Mouse (Mus musculus) limb, embryonic 11.5 days (tissue): Measurements from ENCODE around the gene Men1. TPM values are rescaled to one million over a fixed set of nuclear protein-coding genes. Genes with fewer than 3 reads are reported as not detected.

Source experiments
- ATAC-seq: fragments of 200-750 bp; cut with Nextera tagmentation; 2 replicates; pipeline ENCODE4 v1.8.0; 2017; ENCODE audit warnings: low read depth; ENCODE audit not compliant: insufficient number of reproducible peaks, low FRiP score, low TSS enrichment
- DNase-seq: peaks from one replicate; pipeline ENCODE4 v3.0.0-alpha.2; 2015; ENCODE audit warnings: low spot score
- H3K27ac ChIP-seq: fragments of 300-500 bp; sonication (generic); replicated peaks from 2 replicates; pipeline ENCODE4 v1.5.1; 2014; ENCODE audit warnings: low read depth, mild to moderate bottlenecking, low read length
- H3K27me3 ChIP-seq: fragments of 300-500 bp; sonication (generic); 2 replicates; pipeline ENCODE4 v1.6.1; 2014; ENCODE audit warnings: mild to moderate bottlenecking, low read length, mixed read lengths; ENCODE audit not compliant: control insufficient read depth, insufficient read depth
- H3K36me3 ChIP-seq: fragments of 300-500 bp; sonication (generic); 2 replicates; pipeline ENCODE4 v1.6.1; 2014; ENCODE audit warnings: mild to moderate bottlenecking, low read length, moderate library complexity, mixed read lengths; ENCODE audit not compliant: control insufficient read depth, insufficient read depth
- H3K4me1 ChIP-seq: fragments of 300-500 bp; sonication (generic); 2 replicates; pipeline ENCODE4 v1.6.1; 2014; ENCODE audit warnings: low read length, mixed read lengths; ENCODE audit not compliant: control insufficient read depth, insufficient read depth
- H3K4me2 ChIP-seq: fragments of 300-500 bp; sonication (generic); 2 replicates; pipeline ENCODE4 v1.6.1; 2014; ENCODE audit warnings: low read depth, mild to moderate bottlenecking, moderate library complexity; ENCODE audit not compliant: severe bottlenecking
- H3K4me3 ChIP-seq: fragments of 300-500 bp; sonication (generic); 2 replicates; pipeline ENCODE4 v1.5.1; 2014; ENCODE audit warnings: low read depth, low read length
- H3K9ac ChIP-seq: fragments of 300-500 bp; sonication (generic); 2 replicates; pipeline ENCODE4 v1.6.1; 2014; ENCODE audit warnings: mild to moderate bottlenecking, low read length
- H3K9me3 ChIP-seq: fragments of 300-500 bp; sonication (generic); 2 replicates; pipeline ENCODE4 v1.6.1; 2016; ENCODE audit warnings: low read length; ENCODE audit not compliant: control insufficient read depth
- WGBS: fragments of 180-500 bp; shearing (Covaris S2); extraction: QIAGEN DNeasy Blood & Tissue Kit; methylation state at CpG from one replicate; pipeline ENCODE4 v1.1.7; 2014; 5-methylcytosine and 5-hydroxymethylcytosine counted together
- polyA plus RNA-seq: library from polyadenylated mRNA; unstranded; fragments of >200 nt; fragmentation: Nextera tagmentation; extraction: Ambion mirVana; gene quantifications from 2 replicates; pipeline ENCODE4 v1.2.1, GENCODE M21; 2014

Men1 gene
- polyA plus RNA-seq, 1 experiment from 2014 or later = 65.3 TPM

- Histone ChIP-seq H3K4me3 (no peak overlapping the region), H3K4me2 (no peak overlapping the region)
Observed at GRCm38 (mm10) chr19:6339890-6340504, 5.2 kb downstream of the Men1 start.

GRCm38 (mm10) chr19:6340524-6341452 is 6.0 kb downstream of the Men1 start, which contains the start of gene Map4k2:
TSS of gene Map4k2 (plus strand) at chr19:6341135.
- Histone ChIP-seq H3K4me2 (peak within 1 kb of the TSS; percentile 96), H3K27ac (no peak within 1 kb of the TSS), H3K4me1 (peaks cover 19% of the 10 kb centered on the region), H3K9me3 (no peaks in the 10 kb centered on the region), H3K36me3 (peaks cover 25% of the 10 kb centered on the region), H3K9ac (peak within 1 kb of the TSS; percentile 73), H3K4me3 (peak within 1 kb of the TSS; percentile 65), H3K27me3 (no peaks in the 10 kb centered on the region)
- 10% methylated on average over 55 of the region's 72 CpGs for WGBS
- DNase-seq (peak; percentile 83), ATAC-seq (peak; percentile 53; the same call in 1 of the 2 replicates)

More at GRCm38 (mm10) chr19:6339890-6340504, 5.2 kb downstream of the Men1 start:
- peaks cover 25% of the 10 kb centered on the region for H3K36me3 ChIP-seq
- no peak overlapping the region for H3K27ac ChIP-seq
- H3K27me3 ChIP-seq = no peaks in the 10 kb centered on the region
- H3K4me1 ChIP-seq = peaks cover 19% of the 10 kb centered on the region
- WGBS = 71% methylated on average over 15 of the region's 15 CpGs
- H3K9me3 ChIP-seq = no peaks in the 10 kb centered on the region
- H3K9ac ChIP-seq = no peak overlapping the region
- ATAC-seq = no peak
- no peak for DNase-seq

- peak overlapping the region; percentile 73 for H3K9ac ChIP-seq
- 12% methylated on average over 23 of the region's 23 CpGs for WGBS
- peaks cover 25% of the 10 kb centered on the region for H3K36me3 ChIP-seq
- peak overlapping the region; percentile 65 for H3K4me3 ChIP-seq
- peaks cover 11% of the 10 kb centered on the region for H3K4me1 ChIP-seq
- no peak overlapping the region for H3K27ac ChIP-seq
- ATAC-seq = no peak
- peak overlapping the region; percentile 96 for H3K4me2 ChIP-seq
- H3K9me3 ChIP-seq = no peaks in the 10 kb centered on the region
- no peaks in the 10 kb centered on the region for H3K27me3 ChIP-seq
- no peak for DNase-seq
Observed at GRCm38 (mm10) chr19:6341453-6342077, 6.8 kb downstream of the Men1 start.

DNA sequence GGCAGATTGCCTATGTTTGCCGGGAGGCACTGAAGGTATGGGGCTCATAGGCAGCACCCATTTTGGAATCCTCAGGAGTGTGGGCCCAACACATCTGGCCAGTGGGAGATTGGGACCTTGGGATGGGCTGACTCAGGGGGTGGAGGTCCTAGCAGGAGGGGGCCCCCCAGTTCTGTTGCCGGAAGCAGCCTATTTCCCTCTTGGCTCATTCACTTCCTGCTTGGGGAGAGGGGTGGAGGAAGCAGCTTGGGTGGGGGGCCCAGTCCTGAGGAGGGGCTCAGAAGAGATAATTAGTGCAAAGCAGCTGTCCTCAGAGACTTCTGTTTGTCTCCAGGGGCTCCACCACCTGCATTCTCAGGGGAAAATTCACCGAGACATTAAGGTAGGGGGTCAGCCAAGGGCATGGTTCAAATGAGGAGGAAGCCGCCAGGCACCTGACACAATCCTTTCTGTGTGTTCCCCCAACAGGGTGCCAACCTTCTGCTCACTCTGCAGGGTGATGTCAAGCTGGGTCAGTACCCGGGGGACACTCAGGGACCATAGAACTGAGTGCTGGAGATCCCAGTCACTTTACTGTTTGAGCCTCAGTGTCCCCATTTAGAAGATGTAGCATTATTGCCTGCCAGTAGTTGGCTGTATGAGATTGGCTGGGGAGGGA is 7.6 kb downstream of the Men1 start:
- no peak overlapping the region for H3K4me3 ChIP-seq
- no peak overlapping the region for H3K27ac ChIP-seq
- no peak overlapping the region for H3K9ac ChIP-seq

GRCm38 (mm10) chr19:6343066-6343925 is 8.5 kb downstream of the Men1 start:
- no peak overlapping the region for H3K27ac ChIP-seq
- no peak overlapping the region for H3K4me2 ChIP-seq
- H3K27me3 ChIP-seq = no peaks in the 10 kb centered on the region
- 85% methylated on average over 19 of the region's 19 CpGs for WGBS
- no peak overlapping the region for H3K9ac ChIP-seq
- DNase-seq (no peak), ATAC-seq (no peak)
- no peaks in the 10 kb centered on the region for H3K9me3 ChIP-seq
- H3K36me3 ChIP-seq = peaks cover 15% of the 10 kb centered on the region
- peaks cover 9% of the 10 kb centered on the region; the same call in 1 of the 2 replicates for H3K4me1 ChIP-seq
- no peak overlapping the region for H3K4me3 ChIP-seq

More for the DNA sequence above, 7.6 kb downstream of the Men1 start:
- ATAC-seq (no peak), DNase-seq (no peak)
- Histone ChIP-seq H3K9me3 (no peaks in the 10 kb centered on the region), H3K4me2 (no peak overlapping the region), H3K27me3 (no peaks in the 10 kb centered on the region), H3K36me3 (peaks cover 23% of the 10 kb centered on the region), H3K4me1 (peaks cover 9% of the 10 kb centered on the region; the same call in 1 of the 2 replicates)
- WGBS = 72% methylated on average over 5 of the region's 5 CpGs

DNA sequence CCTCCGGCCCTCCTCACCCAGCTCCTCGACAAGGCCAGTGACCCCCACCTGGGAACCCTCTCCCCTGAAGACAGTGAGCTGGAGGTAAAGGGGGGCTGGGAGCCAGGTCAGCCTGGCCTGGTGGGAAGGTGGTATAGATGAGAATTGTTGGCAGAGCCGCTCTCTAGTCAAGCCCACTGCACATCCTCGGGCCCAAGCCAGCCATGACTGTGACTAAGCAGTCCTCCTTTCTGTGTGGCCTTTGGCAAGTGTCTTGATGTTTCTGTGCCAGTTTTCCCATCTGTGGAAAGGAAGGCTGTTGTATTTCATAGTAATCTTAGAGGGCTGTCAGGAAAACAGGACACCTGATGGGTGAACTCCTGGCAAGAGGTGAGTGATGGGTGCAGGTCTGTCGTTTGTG is 9.2 kb downstream of the Men1 start:
- H3K27ac ChIP-seq = no peak overlapping the region
- DNase-seq (no peak), ATAC-seq (no peak)
- no peak overlapping the region for H3K4me2 ChIP-seq
- no peaks in the 10 kb centered on the region for H3K27me3 ChIP-seq
- peaks cover 8% of the 10 kb centered on the region for H3K36me3 ChIP-seq
- H3K4me1 ChIP-seq = peaks cover 14% of the 10 kb centered on the region
- no peak overlapping the region for H3K9ac ChIP-seq
- H3K4me3 ChIP-seq = no peak overlapping the region
- WGBS = 84% methylated on average over 5 of the region's 5 CpGs
- no peaks in the 10 kb centered on the region for H3K9me3 ChIP-seq

- H3K4me3 ChIP-seq = no peak overlapping the region
- ATAC-seq (no peak), DNase-seq (no peak)
- no peaks in the 10 kb centered on the region for H3K9me3 ChIP-seq
- peaks cover 11% of the 10 kb centered on the region for H3K4me1 ChIP-seq
- no peaks in the 10 kb centered on the region for H3K27me3 ChIP-seq
- peaks cover 3% of the 10 kb centered on the region; the same call in 1 of the 2 replicates for H3K36me3 ChIP-seq
- no peak overlapping the region for H3K4me2 ChIP-seq
- WGBS = 92% methylated on average over 5 of the region's 5 CpGs
- no peak overlapping the region; the same call in 1 of the 2 replicates for H3K9ac ChIP-seq
- no peak overlapping the region for H3K27ac ChIP-seq
Observed at GRCm38 (mm10) chr19:6346023-6346422, 11.2 kb downstream of the Men1 start.
